Mouse (Mus musculus): ENCODE measurements around the gene Bcl2l12. TPM values are rescaled to one million over a fixed set of nuclear protein-coding genes. Genes with fewer than 3 reads are reported as not detected.

Gene Bcl2l12
- polyA plus RNA-seq, 1 experiment: 6.0 TPM

- peaks cover 3% of the 10 kb centered on the region; the same call in 1 of the 2 replicates for H3K4me1 ChIP-seq (ENCODE audit: control insufficient read depth, insufficient read depth, low read length)
- H3K27me3 ChIP-seq (ENCODE audit: control insufficient read depth, insufficient read depth, low read length): no peaks in the 10 kb centered on the region
- WGBS: 44% methylated on average over 14 of the region's 14 CpGs
- TF ChIP-seq CTCF (IDR thresholded peaks at IDR 0.05; ENCODE audit: borderline replicate concordance, insufficient read depth, low read depth, low read length) (no peak), POLR2A (IDR thresholded peaks at IDR 0.05; ENCODE audit: borderline replicate concordance, insufficient read depth, low read length) (no peak)
- H3K4me3 ChIP-seq (replicated peaks; ENCODE audit: insufficient read depth, low read depth, low read length): no peak overlapping the region
- no peak overlapping the region for H3K27ac ChIP-seq (ENCODE audit: insufficient read depth, low read length)
- DNase-seq: no peak
These were observed 45.0 kb downstream of the Bcl2l12 start for GRCm38 (mm10) chr7:44953561-44953960.

- peak; percentile 82 to 84 for DNase-seq
- peaks cover 3% of the 10 kb centered on the region; the same call in 1 of the 2 replicates for H3K4me1 ChIP-seq (ENCODE audit: control insufficient read depth, insufficient read depth, low read length)
- no peak overlapping the region for H3K27ac ChIP-seq (ENCODE audit: insufficient read depth, low read length)
- H3K4me3 ChIP-seq (replicated peaks; ENCODE audit: insufficient read depth, low read depth, low read length): peak overlapping the region; percentile 47
- TF ChIP-seq CTCF (IDR thresholded peaks at IDR 0.05; ENCODE audit: borderline replicate concordance, insufficient read depth, low read depth, low read length) (no peak), POLR2A (IDR thresholded peaks at IDR 0.05; ENCODE audit: borderline replicate concordance, insufficient read depth, low read length) (0 out of 2 replicates have a peak, but pooled peaks have one; percentile 20)
- H3K27me3 ChIP-seq (ENCODE audit: control insufficient read depth, insufficient read depth, low read length): no peaks in the 10 kb centered on the region
- 8% methylated on average over 24 of the region's 24 CpGs for WGBS
These were observed 45.8 kb downstream of the Bcl2l12 start for GRCm38 (mm10) chr7:44952611-44953306.

- no peak for DNase-seq
- Histone ChIP-seq H3K27me3 (ENCODE audit: control insufficient read depth, insufficient read depth, low read length) (no peaks in the 10 kb centered on the region), H3K27ac (ENCODE audit: insufficient read depth, low read length) (no peak overlapping the region), H3K4me1 (ENCODE audit: control insufficient read depth, insufficient read depth, low read length) (peaks cover 3% of the 10 kb centered on the region; the same call in 1 of the 2 replicates), H3K4me3 (replicated peaks; ENCODE audit: insufficient read depth, low read depth, low read length) (peak overlapping the region; percentile 47)
- 6% methylated on average over 10 of the region's 10 CpGs for whole genome bisulfite sequencing
- TF ChIP-seq CTCF (IDR thresholded peaks at IDR 0.05; ENCODE audit: borderline replicate concordance, insufficient read depth, low read depth, low read length): no peak
- no peak for TF ChIP-seq POLR2A (IDR thresholded peaks at IDR 0.05; ENCODE audit: borderline replicate concordance, insufficient read depth, low read length)
These were observed 46.6 kb downstream of the Bcl2l12 start for GRCm38 (mm10) chr7:44951960-44952359.

GRCm38 (mm10) chr7:44949922-44950321, 48.6 kb downstream of the Bcl2l12 start:
- DNase-seq: no peak
- Histone ChIP-seq H3K27ac (ENCODE audit: insufficient read depth, low read length) (no peak overlapping the region), H3K4me1 (ENCODE audit: control insufficient read depth, insufficient read depth, low read length) (peaks cover 3% of the 10 kb centered on the region; the same call in 1 of the 2 replicates), H3K27me3 (ENCODE audit: control insufficient read depth, insufficient read depth, low read length) (no peaks in the 10 kb centered on the region), H3K4me3 (replicated peaks; ENCODE audit: insufficient read depth, low read depth, low read length) (no peak overlapping the region)
- WGBS: 64% methylated on average over 6 of the region's 6 CpGs
- no peak for TF ChIP-seq POLR2A (IDR thresholded peaks at IDR 0.05; ENCODE audit: borderline replicate concordance, insufficient read depth, low read length)
- TF ChIP-seq CTCF (IDR thresholded peaks at IDR 0.05; ENCODE audit: borderline replicate concordance, insufficient read depth, low read depth, low read length): no peak

GRCm38 (mm10) chr7:44942904-44943303, 55.6 kb downstream of the Bcl2l12 start, which contains the start of gene Tsks:
TSS of gene Tsks (plus strand) at chr7:44943204.
- Histone ChIP-seq H3K4me3 (replicated peaks; ENCODE audit: insufficient read depth, low read depth, low read length) (no peak within 1 kb of the TSS), H3K27ac (ENCODE audit: insufficient read depth, low read length) (no peak within 1 kb of the TSS), H3K27me3 (ENCODE audit: control insufficient read depth, insufficient read depth, low read length) (no peaks in the 10 kb centered on the region), H3K4me1 (ENCODE audit: control insufficient read depth, insufficient read depth, low read length) (no peaks in the 10 kb centered on the region)
- 59% methylated on average over 7 of the region's 7 CpGs for WGBS
- no peak for DNase-seq
- TF ChIP-seq CTCF (IDR thresholded peaks at IDR 0.05; ENCODE audit: borderline replicate concordance, insufficient read depth, low read depth, low read length): no peak
- TF ChIP-seq POLR2A (IDR thresholded peaks at IDR 0.05; ENCODE audit: borderline replicate concordance, insufficient read depth, low read length): no peak

Other genes starting within 250 kb of the Bcl2l12 start
- gene Zfp473, start 247.7 kb downstream of the Bcl2l12 start, polyA plus RNA-seq (2012; rRNA removed): 0.71 and 0.79 TPM in 2 replicates
- gene Nup62, start 182.6 kb downstream of the Bcl2l12 start, polyA plus RNA-seq (2012; rRNA removed): 28.9 and 29.4 TPM in 2 replicates
- 1.4 and 1.9 TPM in 2 replicates for gene Il4i1, start 182.3 kb downstream of the Bcl2l12 start, polyA plus RNA-seq (2012; rRNA removed)
- 19.6 and 23.8 TPM in 2 replicates for gene Atf5, start 182.1 kb downstream of the Bcl2l12 start, polyA plus RNA-seq (2012; rRNA removed)
- gene Akt1s1, start 149.7 kb downstream of the Bcl2l12 start, polyA plus RNA-seq (2012; rRNA removed): 78.3 and 83.6 TPM in 2 replicates
- gene Tbc1d17, start 149.6 kb downstream of the Bcl2l12 start, polyA plus RNA-seq (2012; rRNA removed): 119 and 123 TPM in 2 replicates
- 38.3 and 46.7 TPM in 2 replicates for gene Pnkp, start 141.6 kb downstream of the Bcl2l12 start, polyA plus RNA-seq (2012; rRNA removed)
- 355 and 364 TPM in 2 replicates for gene Ptov1, start 128.9 kb downstream of the Bcl2l12 start, polyA plus RNA-seq (2012; rRNA removed)
- gene Med25, start 106.0 kb downstream of the Bcl2l12 start, polyA plus RNA-seq (2012; rRNA removed): 105 and 117 TPM in 2 replicates
- gene Fuz, start 102.6 kb downstream of the Bcl2l12 start, polyA plus RNA-seq (2012; rRNA removed): 29.0 and 31.9 TPM in 2 replicates
- 216 and 229 TPM in 2 replicates for gene Ap2a1, start 69.2 kb downstream of the Bcl2l12 start, polyA plus RNA-seq (2012; rRNA removed)
- gene Tsks, start 55.5 kb downstream of the Bcl2l12 start, polyA plus RNA-seq (2012; rRNA removed): 0.16 and 0.40 TPM in 2 replicates
- 129 and 137 TPM in 2 replicates for gene Cpt1c, start 23.9 kb downstream of the Bcl2l12 start, polyA plus RNA-seq (2012; rRNA removed)
- 225 and 227 TPM in 2 replicates for gene Prmt1, start 12.1 kb downstream of the Bcl2l12 start, polyA plus RNA-seq (2012; rRNA removed)
- 126 and 130 TPM in 2 replicates for gene Irf3, start 1.1 kb downstream of the Bcl2l12 start, polyA plus RNA-seq (2012; rRNA removed)
- 115 and 120 TPM in 2 replicates for gene Scaf1, start 17.7 kb upstream of the Bcl2l12 start, polyA plus RNA-seq (2012; rRNA removed)
- 29.7 and 29.9 TPM in 2 replicates for gene Rras, start 19.2 kb upstream of the Bcl2l12 start, polyA plus RNA-seq (2012; rRNA removed)
- gene Prr12, start 54.2 kb upstream of the Bcl2l12 start, polyA plus RNA-seq (2012; rRNA removed): 22.6 and 23.3 TPM in 2 replicates
- 106 and 112 TPM in 2 replicates for gene Nosip, start 63.7 kb upstream of the Bcl2l12 start, polyA plus RNA-seq (2012; rRNA removed)
- 23.3 and 23.7 TPM in 2 replicates for gene Prrg2, start 64.0 kb upstream of the Bcl2l12 start, polyA plus RNA-seq (2012; rRNA removed)
- gene Rcn3, start 93.5 kb upstream of the Bcl2l12 start, polyA plus RNA-seq (2012; rRNA removed): 7.6 and 8.6 TPM in 2 replicates
- 32.1 and 33.7 TPM in 2 replicates for gene Fcgrt, start 105.1 kb upstream of the Bcl2l12 start, polyA plus RNA-seq (2012; rRNA removed)
- gene Rps11, start 125.7 kb upstream of the Bcl2l12 start, polyA plus RNA-seq (2012; rRNA removed): 392 and 433 TPM in 2 replicates
- gene Rpl13a, start 130.0 kb upstream of the Bcl2l12 start, polyA plus RNA-seq (2012; rRNA removed): 1,090 and 1,228 TPM in 2 replicates
- 0.16 TPM in 1 of 2 replicates, not detected in the other for gene Gm45713, start 137.5 kb upstream of the Bcl2l12 start, polyA plus RNA-seq (2012; rRNA removed)
- gene Flt3l, start 137.7 kb upstream of the Bcl2l12 start, polyA plus RNA-seq (2012; rRNA removed): 24.4 and 28.4 TPM in 2 replicates
- gene Pih1d1, start 155.6 kb upstream of the Bcl2l12 start, polyA plus RNA-seq (2012; rRNA removed): 52.3 and 53.1 TPM in 2 replicates
- 17.2 and 18.0 TPM in 2 replicates for gene Aldh16a1, start 155.9 kb upstream of the Bcl2l12 start, polyA plus RNA-seq (2012; rRNA removed)
- gene Slc17a7, start 165.2 kb upstream of the Bcl2l12 start, polyA plus RNA-seq (2012; rRNA removed): 397 and 476 TPM in 2 replicates
- gene Gfy, start 180.9 kb upstream of the Bcl2l12 start, polyA plus RNA-seq (2012; rRNA removed): 0.54 and 0.57 TPM in 2 replicates
- gene Pth2, start 182.3 kb upstream of the Bcl2l12 start, polyA plus RNA-seq (2012; rRNA removed): not detected in 2 replicates
- 1.9 and 2.4 TPM in 2 replicates for gene Ccdc155, start 206.2 kb upstream of the Bcl2l12 start, polyA plus RNA-seq (2012; rRNA removed)
- gene Dkkl1, start 213.4 kb upstream of the Bcl2l12 start, polyA plus RNA-seq (2012; rRNA removed): 0.36 and 0.51 TPM in 2 replicates
- 4.7 and 5.0 TPM in 2 replicates for gene Tead2, start 217.0 kb upstream of the Bcl2l12 start, polyA plus RNA-seq (2012; rRNA removed)
- gene Cd37, start 240.4 kb upstream of the Bcl2l12 start, polyA plus RNA-seq (2012; rRNA removed): 3.1 and 4.3 TPM in 2 replicates
- gene Slc6a16, start 242.4 kb upstream of the Bcl2l12 start, polyA plus RNA-seq (2012; rRNA removed): 2.6 and 3.1 TPM in 2 replicates

All from cerebellum, adult 2 months (tissue).